In the genomic region with DNA sequence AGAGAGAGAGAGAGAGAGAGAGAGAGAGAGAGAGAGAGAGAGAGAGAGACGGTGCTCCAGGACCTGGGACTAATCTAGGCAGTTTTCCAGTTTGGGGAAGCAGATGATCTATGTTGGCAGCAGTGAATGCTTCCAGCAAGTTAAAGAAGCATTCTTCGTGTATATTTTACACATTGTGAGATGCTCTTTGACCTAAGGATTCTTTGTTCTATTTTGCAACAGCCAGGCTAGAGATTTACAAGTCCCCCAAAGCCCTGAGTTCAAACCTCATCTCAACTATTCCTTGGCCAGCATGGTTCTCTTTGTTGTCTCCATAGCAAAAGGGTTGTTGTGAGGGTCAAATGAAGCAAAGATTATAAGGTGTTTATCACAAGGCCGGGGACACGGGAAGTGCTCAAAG, we compare ENCODE assay signal across 19 mouse cellular contexts.
"Had no signal": no experiment of that assay in that cellular context is flagged by ENCODE, and none has a peak within 500 bp of the region (broad histone marks: within the 10 kb centered on the region; RNA-seq: fewer than 3 reads in every experiment).

No protein-coding gene starts in this region.

- H3K4me3 ChIP-seq: lung, embryonic 15.5 days; midbrain, embryonic 10.5 days; midbrain, embryonic 12.5 days; myocyte; neural tube, embryonic 13.5 days; neural tube, embryonic 15.5 days had no signal

- H3K4me1 ChIP-seq: lung, embryonic 15.5 days; midbrain, embryonic 12.5 days; neural tube, embryonic 13.5 days; neural tube, embryonic 15.5 days had no signal

- H3K9ac ChIP-seq: liver, embryonic 14.5 days; lung, embryonic 15.5 days; midbrain, embryonic 12.5 days; neural tube, embryonic 13.5 days; neural tube, embryonic 15.5 days had no signal

- H3K9me3 ChIP-seq: lung, embryonic 15.5 days; midbrain, embryonic 10.5 days; midbrain, embryonic 12.5 days had no signal

- H3K27ac ChIP-seq: liver, embryonic 14.5 days; lung, embryonic 15.5 days; midbrain, embryonic 10.5 days; midbrain, embryonic 12.5 days; neural tube, embryonic 13.5 days; neural tube, embryonic 15.5 days had no signal

- H3K27me3 ChIP-seq: lung, embryonic 15.5 days; neural tube, embryonic 13.5 days; neural tube, embryonic 15.5 days had no signal

- H3K36me3 ChIP-seq: lung, embryonic 15.5 days; midbrain, embryonic 10.5 days; midbrain, embryonic 12.5 days; neural tube, embryonic 13.5 days; neural tube, embryonic 15.5 days had no signal

- ATAC-seq: midbrain, embryonic 16.5 days had no signal

- DNase-seq: lung, adult 18-20 months; lung, postnatal 4 days; midbrain, embryonic 14.5 days; retina, postnatal 1 day; right cerebral cortex, adult 18-20 months; right cerebral cortex, postnatal 25 days; right cerebral cortex, postnatal 4 days; spleen, adult 18-20 months; thymus, adult 18-20 months; thymus, postnatal 14 days; thymus, postnatal 36 days had no signal

- H3K4me2 ChIP-seq: lung, embryonic 15.5 days; midbrain, embryonic 12.5 days; neural tube, embryonic 13.5 days; neural tube, embryonic 15.5 days had no signal
